Mouse (Mus musculus) olfactory bulb, adult 2 months (tissue): ENCODE measurements at regions not wholly inside any gene's neighbourhood (a gene's known extent, or its start where the extent isn't known, plus 50 kb on each side); places are given as distances from the start of the nearest gene placed in this dataset.

Experiments used
- H3K27ac ChIP-seq: fragments of 200-500 bp; 2 replicates; pipeline ENCODE4 v1.5.1; 2012; ENCODE audit warnings: low read depth, low read length; ENCODE audit not compliant: insufficient read depth
- H3K4me1 ChIP-seq: fragments of 200-500 bp; 2 replicates; pipeline ENCODE4 v1.6.1; 2012; ENCODE audit warnings: low read length; ENCODE audit not compliant: control insufficient read depth, insufficient read depth
- H3K4me3 ChIP-seq: fragments of 200-500 bp; 2 replicates; pipeline ENCODE4 v1.5.1; 2012; ENCODE audit warnings: mild to moderate bottlenecking, low read depth, low read length, moderate library complexity; ENCODE audit not compliant: insufficient read depth
- CTCF ChIP-seq: fragments of 200-500 bp; IDR thresholded peaks from 2 replicates; pipeline ENCODE4 v1.5.1; 2012; ENCODE audit warnings: low read depth, mild to moderate bottlenecking, low read length, moderate library complexity; ENCODE audit not compliant: insufficient read depth
- POLR2A ChIP-seq: fragments of 200-500 bp; IDR thresholded peaks from 2 replicates; pipeline ENCODE4 v1.6.1; 2012; ENCODE audit warnings: mild to moderate bottlenecking, low read depth, low read length, moderate library complexity; ENCODE audit not compliant: insufficient read depth
- WGBS: fragments of 180-500 bp; shearing (Covaris S2); methylation state at CpG from one replicate; pipeline ENCODE4 v1.1.7; 2018; 5-methylcytosine and 5-hydroxymethylcytosine counted together

DNA sequence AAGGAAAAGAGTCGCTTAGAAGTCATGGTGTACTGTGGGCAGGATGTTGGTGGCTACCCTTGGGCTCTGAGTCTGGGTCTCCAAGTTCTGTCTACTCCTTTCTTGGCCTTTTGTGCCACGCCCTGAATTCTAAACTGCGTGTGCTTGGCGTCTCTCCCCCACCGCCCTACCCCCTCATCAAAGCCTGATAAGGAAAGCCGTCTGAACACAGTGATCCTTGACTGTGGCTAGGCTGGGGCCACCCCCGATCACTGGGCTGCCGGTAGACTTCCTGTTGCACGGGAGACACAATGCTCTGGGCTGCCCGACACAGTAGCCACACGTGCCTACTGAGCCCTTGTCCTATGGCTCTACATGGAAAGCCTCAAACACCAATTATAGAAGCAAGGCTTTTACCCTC lies 67.1 kb upstream of the Calm2 start:
- Histone ChIP-seq H3K27ac (no peak overlapping the region), H3K4me1 (peaks cover 14% of the 10 kb centered on the region), H3K4me3 (no peak overlapping the region)
- TF ChIP-seq CTCF = no peak
- TF ChIP-seq POLR2A = no peak
- 87% methylated on average over 11 of the region's 11 CpGs for WGBS

- WGBS = 88% methylated on average over 6 of the region's 6 CpGs
- TF ChIP-seq POLR2A = no peak
- TF ChIP-seq CTCF = no peak
- Histone ChIP-seq H3K4me1 (peaks cover 14% of the 10 kb centered on the region), H3K4me3 (no peak overlapping the region), H3K27ac (no peak overlapping the region)
These were observed 67.8 kb upstream of the Calm2 start for GRCm38 (mm10) chr17:87514366-87515126.

DNA sequence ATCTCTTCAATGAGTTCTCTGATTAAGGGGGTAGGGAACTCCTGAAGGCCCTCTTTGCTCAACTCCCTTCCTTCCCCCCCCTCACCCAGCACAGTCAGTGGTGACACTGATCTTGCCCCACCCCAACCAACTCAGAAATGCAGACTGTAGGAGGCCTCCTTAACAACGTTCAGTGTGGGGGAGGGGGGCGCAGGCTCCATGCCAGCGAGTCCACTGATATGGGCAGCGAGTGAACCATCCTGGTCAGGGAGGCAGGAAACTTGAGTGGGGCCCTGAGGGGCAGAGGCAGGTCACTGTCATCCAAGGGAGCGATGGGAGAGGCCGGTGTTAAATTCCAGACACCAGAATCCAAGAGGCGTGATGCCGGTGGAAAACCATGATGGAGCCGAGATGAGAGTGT lies 70.5 kb upstream of the Calm2 start:
- no peak for TF ChIP-seq POLR2A
- TF ChIP-seq CTCF = no peak
- 81% methylated on average over 9 of the region's 9 CpGs for WGBS

GRCm38 (mm10) chr17:87519454-87519853 lies 72.7 kb upstream of the Calm2 start:
- WGBS = 89% methylated on average over 9 of the region's 9 CpGs
- Histone ChIP-seq H3K27ac (no peak overlapping the region), H3K4me1 (peaks cover 30% of the 10 kb centered on the region), H3K4me3 (no peak overlapping the region)
- TF ChIP-seq CTCF (no peak), POLR2A (no peak)

More for the DNA sequence above, 70.5 kb upstream of the Calm2 start:
- H3K4me3 ChIP-seq = no peak overlapping the region
- H3K4me1 ChIP-seq = peaks cover 23% of the 10 kb centered on the region
- no peak overlapping the region for H3K27ac ChIP-seq

GRCm38 (mm10) chr17:87520841-87521240 lies 74.1 kb upstream of the Calm2 start:
- peaks cover 28% of the 10 kb centered on the region for H3K4me1 ChIP-seq
- TF ChIP-seq POLR2A (no peak), CTCF (no peak)
- H3K27ac ChIP-seq = no peak overlapping the region
- no peak overlapping the region for H3K4me3 ChIP-seq
- 90% methylated on average over 5 of the region's 5 CpGs for WGBS

DNA sequence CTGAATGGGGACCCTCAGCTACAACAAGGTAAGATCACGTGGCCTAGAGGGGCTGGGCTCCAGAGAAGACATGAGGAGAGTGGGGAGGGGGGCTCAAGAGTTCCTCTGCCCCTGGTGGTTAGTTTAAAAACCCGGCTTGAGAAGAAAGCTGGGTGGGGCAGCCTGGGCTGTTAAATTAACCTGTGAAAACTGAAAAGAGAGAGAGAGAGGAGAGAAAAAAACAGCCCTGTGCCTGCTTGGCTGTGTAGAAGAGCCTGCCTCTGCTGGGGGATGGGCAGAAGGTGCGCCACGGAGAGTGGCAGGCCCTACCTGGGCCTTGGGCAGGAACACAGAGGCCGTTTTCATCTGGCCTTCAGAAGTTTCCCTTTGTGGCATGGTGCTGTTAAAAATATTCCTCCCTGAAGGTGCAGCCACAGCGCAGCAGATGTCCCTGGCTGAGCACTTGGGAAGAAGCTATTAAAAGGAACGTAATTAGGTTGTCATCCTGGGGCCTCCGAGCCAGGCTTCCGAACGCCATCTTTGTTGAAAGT lies 75.0 kb upstream of the Calm2 start:
- H3K4me3 ChIP-seq = no peak overlapping the region
- H3K4me1 ChIP-seq = peaks cover 28% of the 10 kb centered on the region
- WGBS = 26% methylated on average over 10 of the region's 10 CpGs
- TF ChIP-seq POLR2A (no peak), CTCF (no peak)
- H3K27ac ChIP-seq = peak overlapping the region; percentile 43

GRCm38 (mm10) chr17:87522500-87523091 lies 75.9 kb upstream of the Calm2 start:
- no peak for TF ChIP-seq CTCF
- no peak for TF ChIP-seq POLR2A
- H3K27ac ChIP-seq = peak overlapping the region; percentile 43
- H3K4me1 ChIP-seq = peaks cover 28% of the 10 kb centered on the region
- WGBS = 15% methylated on average over 8 of the region's 8 CpGs
- H3K4me3 ChIP-seq = no peak overlapping the region

DNA sequence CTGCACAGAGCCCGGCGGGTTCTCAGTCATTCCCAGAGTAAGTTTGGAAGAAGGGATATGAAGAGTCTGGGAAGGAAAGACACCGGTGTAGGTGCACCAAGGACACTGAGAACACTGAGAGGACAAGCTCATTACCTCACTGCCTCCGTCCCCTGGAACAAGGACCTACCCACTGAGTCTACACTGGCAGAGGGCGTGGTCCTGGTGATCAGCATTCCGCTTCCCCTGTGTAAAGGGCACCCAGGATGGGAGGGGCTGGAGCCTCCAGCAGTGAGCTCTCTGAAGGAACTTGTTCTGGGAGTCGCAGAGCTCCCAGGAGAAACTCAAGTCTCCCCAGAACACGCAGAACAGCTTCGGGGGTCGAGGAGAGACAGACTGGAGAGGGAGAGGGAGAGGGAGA lies 76.9 kb upstream of the Calm2 start:
- H3K27ac ChIP-seq = no peak overlapping the region
- peaks cover 28% of the 10 kb centered on the region for H3K4me1 ChIP-seq
- H3K4me3 ChIP-seq = no peak overlapping the region
- no peak for TF ChIP-seq POLR2A
- no peak for TF ChIP-seq CTCF
- 66% methylated on average over 8 of the region's 10 CpGs for WGBS

- 97% methylated on average over 7 of the region's 7 CpGs for WGBS
- Histone ChIP-seq H3K4me3 (no peak overlapping the region), H3K4me1 (peaks cover 31% of the 10 kb centered on the region), H3K27ac (no peak overlapping the region)
- TF ChIP-seq CTCF = no peak
- no peak for TF ChIP-seq POLR2A
These were observed 80.4 kb upstream of the Calm2 start for GRCm38 (mm10) chr17:87527174-87527573.
